Mouse (Mus musculus): ENCODE measurements around the gene Myo3b. TPM values are rescaled to one million over a fixed set of nuclear protein-coding genes. Genes with fewer than 3 reads are reported as not detected.
"Not testable (repeated sequence)": the region's sequence is repeated elsewhere in the genome, so short reads cannot be mapped to it uniquely, and the experiment has no call there.

Myo3b gene
- polyA plus RNA-seq, 1 experiment from 2014 or later = not detected

- no peak overlapping the region for H3K27ac ChIP-seq (ENCODE audit: low read depth, low read length)
- H3K4me1 ChIP-seq (replicated peaks; ENCODE audit: control insufficient read depth, insufficient read depth, low read length) = no peaks in the 10 kb centered on the region
- H3K9me3 ChIP-seq (ENCODE audit: control insufficient read depth) = no peaks in the 10 kb centered on the region
- no peak overlapping the region for H3K9ac ChIP-seq (ENCODE audit: low read depth, low read length)
- no peak for ATAC-seq
- H3K4me2 ChIP-seq (replicated peaks; ENCODE audit: low read depth) = no peak overlapping the region
- H3K27me3 ChIP-seq (replicated peaks; ENCODE audit: control insufficient read depth, insufficient read depth, low read length) = no peaks in the 10 kb centered on the region
- WGBS = 72% methylated on average over 3 of the region's 3 CpGs
- H3K4me3 ChIP-seq (ENCODE audit: low read depth, low read length) = no peak overlapping the region
- H3K36me3 ChIP-seq (ENCODE audit: control insufficient read depth, insufficient read depth) = no peaks in the 10 kb centered on the region
- 0 out of 2 replicates have a peak, but pooled peaks have one; percentile 8 for TF ChIP-seq CTCF (IDR thresholded peaks at IDR 0.05; ENCODE audit: low read depth)
These were observed 178.9 kb downstream of the Myo3b start for GRCm38 (mm10) chr2:70217800-70218199.

- TF ChIP-seq CTCF (IDR thresholded peaks at IDR 0.05; ENCODE audit: low read depth) = no peak
- Histone ChIP-seq H3K36me3 (ENCODE audit: control insufficient read depth, insufficient read depth) (no peaks in the 10 kb centered on the region), H3K4me3 (ENCODE audit: low read depth, low read length) (no peak overlapping the region), H3K9me3 (ENCODE audit: control insufficient read depth) (no peaks in the 10 kb centered on the region), H3K27ac (ENCODE audit: low read depth, low read length) (no peak overlapping the region), H3K27me3 (replicated peaks; ENCODE audit: control insufficient read depth, insufficient read depth, low read length) (no peaks in the 10 kb centered on the region), H3K4me2 (replicated peaks; ENCODE audit: low read depth) (no peak overlapping the region), H3K4me1 (replicated peaks; ENCODE audit: control insufficient read depth, insufficient read depth, low read length) (no peaks in the 10 kb centered on the region), H3K9ac (ENCODE audit: low read depth, low read length) (no peak overlapping the region)
- no peak for ATAC-seq
- WGBS = 72% methylated on average over 8 of the region's 8 CpGs
These were observed 179.5 kb downstream of the Myo3b start for GRCm38 (mm10) chr2:70218469-70218868.

GRCm38 (mm10) chr2:70226679-70227078 lies 187.8 kb downstream of the Myo3b start:
- Histone ChIP-seq H3K36me3 (ENCODE audit: control insufficient read depth, insufficient read depth) (no peaks in the 10 kb centered on the region), H3K27ac (ENCODE audit: low read depth, low read length) (no peak overlapping the region), H3K9ac (ENCODE audit: low read depth, low read length) (no peak overlapping the region), H3K27me3 (replicated peaks; ENCODE audit: control insufficient read depth, insufficient read depth, low read length) (no peaks in the 10 kb centered on the region; the same call in 1 of the 2 replicates), H3K4me3 (ENCODE audit: low read depth, low read length) (no peak overlapping the region), H3K4me1 (replicated peaks; ENCODE audit: control insufficient read depth, insufficient read depth, low read length) (no peaks in the 10 kb centered on the region), H3K9me3 (ENCODE audit: control insufficient read depth) (no peaks in the 10 kb centered on the region), H3K4me2 (replicated peaks; ENCODE audit: low read depth) (no peak overlapping the region)
- WGBS = 11% methylated on average over 3 of the region's 3 CpGs
- peak; percentile 71 for TF ChIP-seq CTCF (IDR thresholded peaks at IDR 0.05; ENCODE audit: low read depth)
- ATAC-seq = no peak

GRCm38 (mm10) chr2:70234450-70234849 lies 195.5 kb downstream of the Myo3b start:
- not testable (repeated sequence) for H3K27ac ChIP-seq (ENCODE audit: low read depth, low read length); H3K27me3 ChIP-seq (replicated peaks; ENCODE audit: control insufficient read depth, insufficient read depth, low read length); ATAC-seq; H3K4me2 ChIP-seq (replicated peaks; ENCODE audit: low read depth); H3K36me3 ChIP-seq (ENCODE audit: control insufficient read depth, insufficient read depth); H3K9ac ChIP-seq (ENCODE audit: low read depth, low read length); H3K9me3 ChIP-seq (ENCODE audit: control insufficient read depth); H3K4me3 ChIP-seq (ENCODE audit: low read depth, low read length); H3K4me1 ChIP-seq (replicated peaks; ENCODE audit: control insufficient read depth, insufficient read depth, low read length)
- WGBS = 40% methylated on average over 3 of the region's 4 CpGs

GRCm38 (mm10) chr2:70245981-70246380 lies 207.1 kb downstream of the Myo3b start:
- Histone ChIP-seq H3K4me1 (replicated peaks; ENCODE audit: control insufficient read depth, insufficient read depth, low read length) (no peaks in the 10 kb centered on the region), H3K27ac (ENCODE audit: low read depth, low read length) (no peak overlapping the region), H3K9ac (ENCODE audit: low read depth, low read length) (no peak overlapping the region), H3K4me3 (ENCODE audit: low read depth, low read length) (no peak overlapping the region), H3K27me3 (replicated peaks; ENCODE audit: control insufficient read depth, insufficient read depth, low read length) (no peaks in the 10 kb centered on the region), H3K36me3 (ENCODE audit: control insufficient read depth, insufficient read depth) (no peaks in the 10 kb centered on the region), H3K4me2 (replicated peaks; ENCODE audit: low read depth) (no peak overlapping the region), H3K9me3 (ENCODE audit: control insufficient read depth) (no peaks in the 10 kb centered on the region)
- TF ChIP-seq CTCF (IDR thresholded peaks at IDR 0.05; ENCODE audit: low read depth) = no peak
- ATAC-seq = no peak
- 34% methylated on average over 4 of the region's 4 CpGs for WGBS

- Histone ChIP-seq H3K9ac (ENCODE audit: low read depth, low read length) (no peak overlapping the region), H3K4me1 (replicated peaks; ENCODE audit: control insufficient read depth, insufficient read depth, low read length) (no peaks in the 10 kb centered on the region), H3K4me2 (replicated peaks; ENCODE audit: low read depth) (no peak overlapping the region), H3K9me3 (ENCODE audit: control insufficient read depth) (no peaks in the 10 kb centered on the region), H3K4me3 (ENCODE audit: low read depth, low read length) (no peak overlapping the region), H3K27me3 (replicated peaks; ENCODE audit: control insufficient read depth, insufficient read depth, low read length) (no peaks in the 10 kb centered on the region), H3K27ac (ENCODE audit: low read depth, low read length) (no peak overlapping the region), H3K36me3 (ENCODE audit: control insufficient read depth, insufficient read depth) (no peaks in the 10 kb centered on the region)
- WGBS = 79% methylated on average over 7 of the region's 7 CpGs
- TF ChIP-seq CTCF (IDR thresholded peaks at IDR 0.05; ENCODE audit: low read depth) = no peak
- ATAC-seq = no peak
These were observed 209.7 kb downstream of the Myo3b start for GRCm38 (mm10) chr2:70248616-70249015.

- Histone ChIP-seq H3K36me3 (ENCODE audit: control insufficient read depth, insufficient read depth) (no peaks in the 10 kb centered on the region), H3K9me3 (ENCODE audit: control insufficient read depth) (no peaks in the 10 kb centered on the region), H3K27me3 (replicated peaks; ENCODE audit: control insufficient read depth, insufficient read depth, low read length) (no peaks in the 10 kb centered on the region), H3K9ac (ENCODE audit: low read depth, low read length) (no peak overlapping the region), H3K27ac (ENCODE audit: low read depth, low read length) (no peak overlapping the region), H3K4me2 (replicated peaks; ENCODE audit: low read depth) (no peak overlapping the region), H3K4me3 (ENCODE audit: low read depth, low read length) (no peak overlapping the region), H3K4me1 (replicated peaks; ENCODE audit: control insufficient read depth, insufficient read depth, low read length) (no peaks in the 10 kb centered on the region)
- no peak for ATAC-seq
- 51% methylated on average over 4 of the region's 4 CpGs for WGBS
- peak; percentile 24; the same call in 1 of the 2 replicates for TF ChIP-seq CTCF (IDR thresholded peaks at IDR 0.05; ENCODE audit: low read depth)
These were observed 210.9 kb downstream of the Myo3b start for GRCm38 (mm10) chr2:70249872-70250271.

Data from intestine, postnatal 0 days (tissue).